Mouse (Mus musculus): Measurements from ENCODE around the gene Pdlim5.

- TF ChIP-seq CTCF (IDR thresholded peaks at IDR 0.05) (no peak), POLR2A (IDR thresholded peaks at IDR 0.05; ENCODE audit: insufficient read depth, low read depth, low read length) (no peak)
Observed at GRCm38 (mm10) chr3:142368411-142368810, 27.1 kb downstream of the Pdlim5 start.
